ENCODE assay signal across 8 mouse cellular contexts in genomic region chr9:59290957-59291687, GRCm38 (mm10). TPM values are rescaled to one million over a fixed set of nuclear protein-coding genes. Genes with fewer than 3 reads are reported as not detected.
DNase-seq lines count a peak whose midpoint lies in the region; ATAC-seq and TF ChIP-seq lines count a peak whose summit lies in the region.

Gene Adpgk (plus strand): TSS chr9:59291558.

- H3K27me3 ChIP-seq in G1E (ENCODE audit: insufficient read depth, low read length) = no peaks in the 10 kb centered on the region
- no peaks in the 10 kb centered on the region for H3K27me3 ChIP-seq in forebrain, embryonic 16.5 days (replicated peaks; ENCODE audit: control insufficient read depth, insufficient read depth, low read length)
- no peaks in the 10 kb centered on the region for H3K27me3 ChIP-seq in lung, embryonic 14.5 days (ENCODE audit: insufficient read depth, low read length)
- no peaks in the 10 kb centered on the region for H3K27me3 ChIP-seq in thymus, adult 2 months (ENCODE audit: control insufficient read depth, insufficient read depth, low read length)

- H3K9ac ChIP-seq in forebrain, embryonic 16.5 days (replicated peaks; ENCODE audit: low read depth, low read length) = peak within 1 kb of the TSS; percentile 77
- H3K9ac ChIP-seq in lung, embryonic 14.5 days = peak within 1 kb of the TSS; percentile 77

- H3K36me3 ChIP-seq in G1E (replicated peaks) = peaks cover 24% of the 10 kb centered on the region
- H3K36me3 ChIP-seq in forebrain, embryonic 16.5 days (ENCODE audit: control insufficient read depth, insufficient read depth) = no peaks in the 10 kb centered on the region
- no peaks in the 10 kb centered on the region for H3K36me3 ChIP-seq in lung, embryonic 14.5 days (ENCODE audit: insufficient read depth)
- no peaks in the 10 kb centered on the region for H3K36me3 ChIP-seq in thymus, adult 2 months (ENCODE audit: control insufficient read depth, insufficient read depth, low read length)

- no peak for TF ChIP-seq CTCF in G1E (IDR thresholded peaks at IDR 0.05; ENCODE audit: low read depth, low read length)
- peak; percentile 71 for TF ChIP-seq CTCF in layer of hippocampus, adult 2 months (conservative IDR thresholded peaks at IDR 0.05)
- TF ChIP-seq CTCF in lung, embryonic 14.5 days (IDR thresholded peaks at IDR 0.05; ENCODE audit: low read depth) = peak; percentile 74
- no peak for TF ChIP-seq CTCF in olfactory bulb, adult 2 months (IDR thresholded peaks at IDR 0.05; ENCODE audit: insufficient read depth, low read depth, low read length)
- TF ChIP-seq CTCF in thymus, adult 2 months (IDR thresholded peaks at IDR 0.05; ENCODE audit: borderline replicate concordance, control insufficient read depth, extremely low read depth, insufficient read depth, low read length, poor library complexity) = peak; percentile 61; the same call in 1 of the 2 replicates

- intact Hi-C loops in heart, postnatal 36 days (cut with DNase I) = loop anchor here (1.0 to 10.0 kb wide), 3 partner anchors 61 to 464 kb away; partner anchors contain the start of genes Arih1, Bbs4, Myo9a and Senp8

- peak within 1 kb of the TSS; percentile 95 for H3K27ac ChIP-seq in forebrain, embryonic 16.5 days (ENCODE audit: low read length)
- H3K27ac ChIP-seq in layer of hippocampus, adult 2 months = peak within 1 kb of the TSS; percentile 93
- peak within 1 kb of the TSS; percentile 91 for H3K27ac ChIP-seq in lung, embryonic 14.5 days (ENCODE audit: low read depth)
- peak within 1 kb of the TSS; percentile 72 for H3K27ac ChIP-seq in olfactory bulb, adult 2 months (ENCODE audit: insufficient read depth, low read depth, low read length)
- peak within 1 kb of the TSS; percentile 6 for H3K27ac ChIP-seq in thymus, adult 2 months (ENCODE audit: control insufficient read depth, insufficient read depth, low read length)

- under 1% methylated on average over 58 of the region's 58 CpGs for WGBS in forebrain, embryonic 16.5 days
- WGBS in lung, embryonic 14.5 days = under 1% methylated on average over 58 of the region's 58 CpGs
- under 1% methylated on average over 58 of the region's 58 CpGs for WGBS in olfactory bulb, adult 2 months
- under 1% methylated on average over 58 of the region's 58 CpGs for WGBS in thymus, adult 2 months

- DNase-seq in G1E (ENCODE audit: low spot score) = peak; percentile 91
- peak; percentile 99 to 100 for DNase-seq in cerebellum, adult 18-20 months
- DNase-seq in heart, postnatal 36 days = peak; percentile 97 to 98
- peak; percentile 98 for DNase-seq in layer of hippocampus, adult 2 months (ENCODE audit: low spot score in 2 of 2)
- DNase-seq in lung, embryonic 14.5 days = peak; percentile 100
- peak; percentile 98 for DNase-seq in thymus, adult 2 months

- ATAC-seq in G1E (ENCODE audit: extremely low read depth, insufficient number of reproducible peaks, low FRiP score, poor library complexity, severe bottlenecking) = peak; percentile 97
- peak; percentile 98 for ATAC-seq in forebrain, embryonic 16.5 days
- peak; percentile 97 for ATAC-seq in lung, embryonic 14.5 days (ENCODE audit: insufficient read depth)

- H3K4me2 ChIP-seq in forebrain, embryonic 16.5 days (ENCODE audit: low read length) = peak within 1 kb of the TSS; percentile 72
- peak within 1 kb of the TSS; percentile 70 for H3K4me2 ChIP-seq in lung, embryonic 14.5 days

- peaks cover 76% of the 10 kb centered on the region for H3K4me1 ChIP-seq in G1E (ENCODE audit: insufficient read depth, low read depth, low read length)
- peaks cover 14% of the 10 kb centered on the region for H3K4me1 ChIP-seq in forebrain, embryonic 16.5 days (replicated peaks; ENCODE audit: control insufficient read depth, insufficient read depth, low read length)
- H3K4me1 ChIP-seq in lung, embryonic 14.5 days (ENCODE audit: insufficient read depth) = peaks cover 8% of the 10 kb centered on the region; the same call in 1 of the 2 replicates
- H3K4me1 ChIP-seq in olfactory bulb, adult 2 months (ENCODE audit: control insufficient read depth, insufficient read depth, low read length) = no peaks in the 10 kb centered on the region
- H3K4me1 ChIP-seq in thymus, adult 2 months (replicated peaks; ENCODE audit: control insufficient read depth, insufficient read depth, low read length) = peaks cover 8% of the 10 kb centered on the region

- H3K4me3 ChIP-seq in G1E (ENCODE audit: low read depth, low read length) = peak within 1 kb of the TSS; percentile 90
- H3K4me3 ChIP-seq in forebrain, embryonic 16.5 days (replicated peaks; ENCODE audit: low read length) = peak within 1 kb of the TSS; percentile 73
- H3K4me3 ChIP-seq in layer of hippocampus, adult 2 months = peak within 1 kb of the TSS; percentile 82
- peak within 1 kb of the TSS; percentile 81 for H3K4me3 ChIP-seq in lung, embryonic 14.5 days (ENCODE audit: low read depth, low read length)
- peak within 1 kb of the TSS; percentile 75 for H3K4me3 ChIP-seq in olfactory bulb, adult 2 months (ENCODE audit: insufficient read depth, low read depth, low read length)
- H3K4me3 ChIP-seq in thymus, adult 2 months (ENCODE audit: control insufficient read depth, insufficient read depth, low read length) = peak within 1 kb of the TSS; percentile 64

- no peaks in the 10 kb centered on the region for H3K9me3 ChIP-seq in G1E (replicated peaks)
- no peaks in the 10 kb centered on the region for H3K9me3 ChIP-seq in forebrain, embryonic 16.5 days (ENCODE audit: control insufficient read depth, low read length)
- H3K9me3 ChIP-seq in lung, embryonic 14.5 days (ENCODE audit: low read depth, low read length) = no peaks in the 10 kb centered on the region

- TF ChIP-seq POLR2A in olfactory bulb, adult 2 months (IDR thresholded peaks at IDR 0.05; ENCODE audit: insufficient read depth, low read depth, low read length) = peak; percentile 99
- TF ChIP-seq POLR2A in thymus, adult 2 months (IDR thresholded peaks at IDR 0.05; ENCODE audit: control insufficient read depth, extremely low read depth, insufficient read depth, low read length, poor library complexity) = peak; percentile 100

RNA-seq across cellular contexts. Expression of gene Adpgk, which starts in this region (rescaled TPM):
- total RNA-seq in G1E (2014; fragmentation: Nextera tagmentation) = 60.2 and 66.1 TPM in 2 replicates
- 25.0 and 25.1 TPM in 2 replicates for total RNA-seq in G1E (2017)
- polyA plus RNA-seq in G1E (2012) = 4.8 and 5.7 TPM in 2 replicates
- 20.7 and 20.9 TPM in 2 replicates for polyA plus RNA-seq in forebrain, embryonic 16.5 days (2015; fragmentation: Nextera tagmentation; extraction: Ambion mirVana)
- total RNA-seq in heart, postnatal 36 days (2021) = 1 to 10 TPM; 7.3 to 8.5 TPM
- 10 to 100 TPM; 16.2 to 16.8 TPM for total RNA-seq in layer of hippocampus, adult 2 months (2021)
- polyA plus RNA-seq in lung, embryonic 14.5 days (2014; fragmentation: Nextera tagmentation; extraction: Ambion mirVana) = 56.8 and 57.0 TPM in 2 replicates
- polyA plus RNA-seq in olfactory bulb, adult 2 months (2012; ENCODE audit: insufficient read depth, insufficient read length, low replicate concordance, missing spikeins) = not detected in 2 replicates
- 20.2 and 24.8 TPM in 2 replicates for polyA plus RNA-seq in thymus, adult 2 months (2012; rRNA removed)

Comparison
In these comparisons a context has a peak if more than half of its experiments do, and no peak if none do; other contexts are left out.
1. Peak in every context shown above with its lines: DNase-seq, ATAC-seq, H3K4me3 ChIP-seq and H3K27ac ChIP-seq.
2. CTCF ChIP-seq: peak in layer of hippocampus, adult 2 months (single experiment), lung, embryonic 14.5 days (single experiment) and thymus, adult 2 months (single experiment); none in G1E (single experiment) and olfactory bulb, adult 2 months (single experiment).
3. H3K27ac ChIP-seq: peak in every context shown above with its lines; median percentile 95 in forebrain, embryonic 16.5 days; 93 in layer of hippocampus, adult 2 months; 91 in lung, embryonic 14.5 days; 72 in olfactory bulb, adult 2 months; 6 in thymus, adult 2 months.